Mouse (Mus musculus): ENCODE measurements around the gene Slc12a8. TPM values are rescaled to one million over a fixed set of nuclear protein-coding genes. Genes with fewer than 3 reads are reported as not detected.

Slc12a8 gene
- total RNA-seq, 2 experiments from 2014 or later: 0.48 to 0.87 TPM

DNA sequence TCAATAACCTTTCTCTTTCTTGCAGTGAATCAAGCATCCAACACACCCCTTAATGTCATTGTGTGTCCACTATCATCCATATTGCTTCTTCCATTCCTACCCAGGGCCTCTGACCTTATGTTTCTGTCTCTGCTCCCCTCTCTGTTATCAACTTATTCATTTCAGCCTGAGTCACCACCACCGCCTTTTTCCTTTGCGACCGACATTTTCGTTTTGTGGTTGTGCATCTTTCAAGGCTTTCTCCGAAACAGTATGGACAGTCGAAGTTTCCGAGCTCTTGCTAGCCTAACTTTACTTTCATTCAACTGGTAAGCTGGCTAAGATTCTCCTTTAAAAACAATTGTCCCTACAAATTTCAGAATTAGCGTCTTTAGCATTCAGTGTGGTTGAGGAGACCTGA is 84.2 kb downstream of the Slc12a8 start:
- DNase-seq (ENCODE audit: low spot score in 2 of 2): no peak
- intact Hi-C loops (cut with DNase I): no loop called here

DNA sequence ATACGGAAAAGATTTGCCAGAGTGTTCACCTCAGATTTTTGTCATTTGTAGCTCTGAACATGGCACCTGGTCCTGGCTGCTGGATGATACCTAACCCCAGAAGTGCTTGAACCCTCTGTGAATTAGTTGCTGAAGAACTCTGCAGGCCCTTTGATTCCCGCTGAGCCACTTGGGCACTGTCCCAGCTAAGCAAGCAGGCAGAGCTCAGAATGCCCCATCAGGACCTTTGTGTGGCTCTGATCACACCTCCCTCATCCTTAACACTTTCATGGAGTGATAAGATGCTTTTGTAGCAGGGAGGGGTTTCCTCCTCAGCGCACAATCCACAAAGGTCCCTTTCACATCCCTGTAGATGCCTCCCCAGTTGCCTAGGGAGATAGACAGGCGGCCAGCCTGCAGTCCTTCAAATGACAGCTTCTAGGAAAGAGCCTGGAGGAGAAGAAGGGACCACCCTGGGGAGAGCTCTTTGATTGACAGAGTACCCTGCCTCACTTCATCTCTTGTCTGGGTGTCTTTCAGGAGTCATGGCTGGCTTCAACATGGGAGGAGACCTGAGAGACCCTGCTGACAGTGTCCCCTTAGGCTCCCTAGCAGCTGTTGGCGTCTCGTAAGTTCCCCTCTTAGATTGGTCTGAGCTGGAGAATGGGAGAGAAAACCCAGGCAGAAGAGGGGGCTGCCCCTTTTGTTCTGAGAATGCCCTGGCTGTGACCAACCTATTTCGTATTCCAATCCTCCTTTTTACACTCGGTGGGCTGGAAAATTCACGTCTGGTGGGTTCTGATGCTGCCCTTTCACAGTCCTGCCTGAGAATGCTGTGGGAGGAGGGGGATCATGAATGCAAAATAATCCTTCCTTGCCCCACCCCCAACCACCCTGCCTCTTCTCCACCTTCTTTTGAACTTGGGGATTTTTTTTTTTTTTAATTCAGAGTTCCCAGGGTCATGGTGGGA is 88.8 kb downstream of the Slc12a8 start:
- DNase-seq (ENCODE audit: low spot score in 2 of 2): no peak
- intact Hi-C loops (cut with DNase I): no loop called here

DNA sequence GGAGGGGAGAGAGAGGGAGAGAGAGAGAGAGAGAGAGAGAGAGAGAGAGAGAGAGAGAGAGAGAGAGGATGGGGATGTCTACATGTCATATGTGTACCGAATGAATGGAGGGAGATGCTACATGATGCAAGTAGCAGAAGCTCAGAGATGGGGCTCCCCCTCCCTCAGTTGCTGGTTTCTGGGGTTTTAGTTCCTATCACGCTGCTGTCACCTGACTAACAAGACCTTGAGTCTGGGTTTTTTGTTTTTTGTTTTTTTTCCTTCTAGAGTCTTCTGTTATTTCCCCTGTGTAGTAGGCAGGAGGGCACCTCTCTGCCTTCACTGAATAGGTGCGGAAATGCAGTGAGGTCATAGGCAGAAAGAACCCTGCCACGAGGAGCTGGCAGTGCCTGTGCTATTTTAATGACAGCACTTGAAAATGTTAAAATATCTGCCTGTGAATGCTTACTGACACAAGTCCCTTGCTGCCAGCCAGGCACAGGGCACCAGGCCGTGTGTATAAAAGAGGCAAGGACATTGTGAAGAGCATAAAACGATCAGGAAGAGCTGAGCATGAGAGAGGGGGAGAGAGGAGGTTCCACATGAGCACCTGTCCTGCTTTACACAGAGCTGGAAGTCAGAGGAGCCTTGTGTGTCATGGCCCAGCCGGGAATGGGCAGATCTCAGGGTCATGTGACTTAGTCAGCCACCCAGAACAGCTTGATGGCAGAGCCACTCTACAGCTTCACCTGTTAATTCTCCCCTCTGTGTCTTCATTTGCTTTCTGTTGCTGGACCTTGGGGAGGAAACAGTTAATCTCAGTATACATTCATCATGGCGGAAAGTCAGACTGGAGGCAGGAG is 89.8 kb downstream of the Slc12a8 start:
- no peak for DNase-seq (ENCODE audit: low spot score in 2 of 2)
- intact Hi-C loops (cut with DNase I): no loop called here

DNA sequence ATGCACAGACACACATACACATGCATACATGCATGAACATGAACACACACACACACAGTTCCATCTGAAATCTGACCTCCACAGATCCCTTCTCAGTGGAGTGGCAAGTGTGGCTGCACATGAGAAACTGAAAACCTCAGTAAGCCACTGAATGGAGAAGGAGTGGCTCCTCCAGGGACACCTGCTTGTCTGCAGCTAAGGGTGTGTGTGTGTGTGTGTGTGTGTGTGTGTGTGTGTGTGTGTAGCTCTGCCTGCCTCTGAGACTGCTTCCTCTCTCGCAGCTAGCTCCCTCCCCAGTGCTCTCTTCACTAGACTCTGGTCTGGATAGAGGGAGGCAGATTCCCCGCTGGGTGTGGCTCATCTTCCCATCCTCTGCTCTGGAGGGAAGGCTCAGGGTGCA is 92.4 kb downstream of the Slc12a8 start:
- DNase-seq (ENCODE audit: low spot score in 2 of 2): no peak
- intact Hi-C loops (cut with DNase I): no loop called here

DNA sequence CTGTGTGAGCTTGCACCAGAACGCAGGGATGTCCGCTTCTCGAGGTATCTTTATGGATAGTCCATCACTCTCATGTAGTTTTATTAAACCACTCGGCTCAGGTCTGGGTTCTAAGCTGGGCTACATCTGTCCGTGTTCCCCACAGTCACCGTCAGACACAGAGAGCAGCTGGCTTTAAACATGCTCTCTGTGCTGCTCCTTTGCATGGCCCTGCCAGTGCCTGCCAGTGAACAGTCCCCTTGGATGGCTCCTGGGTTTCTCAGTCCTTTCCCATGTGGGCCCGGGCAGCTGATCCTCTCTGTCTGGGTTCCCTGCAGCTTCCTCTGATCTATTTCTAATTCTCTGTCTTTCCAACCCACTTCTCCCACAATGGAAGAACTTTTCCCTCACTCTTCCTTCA is 93.3 kb downstream of the Slc12a8 start:
- DNase-seq (ENCODE audit: low spot score in 2 of 2): no peak
- intact Hi-C loops (cut with DNase I): no loop called here

DNA sequence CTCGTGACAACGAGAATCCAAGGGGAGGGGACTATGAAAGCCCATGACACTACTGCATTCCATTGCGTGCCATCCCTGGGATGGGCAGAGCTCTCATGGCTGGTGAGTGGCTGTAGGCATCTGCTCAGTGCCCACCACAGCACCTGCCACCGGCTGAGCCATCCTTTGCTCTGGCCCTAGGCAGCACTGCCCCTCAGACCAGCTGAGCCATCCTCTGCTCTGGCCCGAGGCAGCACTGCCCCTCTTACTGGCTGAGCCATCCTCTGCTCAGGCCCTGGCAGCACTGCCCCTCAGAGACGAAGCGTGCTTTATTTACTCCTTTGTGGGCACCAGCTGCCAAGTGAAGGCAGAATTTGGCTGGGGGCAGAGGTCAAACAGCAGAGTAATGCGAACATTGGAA is 94.2 kb downstream of the Slc12a8 start:
- intact Hi-C loops (cut with DNase I): no loop called here
- DNase-seq (ENCODE audit: low spot score in 2 of 2): no peak

DNA sequence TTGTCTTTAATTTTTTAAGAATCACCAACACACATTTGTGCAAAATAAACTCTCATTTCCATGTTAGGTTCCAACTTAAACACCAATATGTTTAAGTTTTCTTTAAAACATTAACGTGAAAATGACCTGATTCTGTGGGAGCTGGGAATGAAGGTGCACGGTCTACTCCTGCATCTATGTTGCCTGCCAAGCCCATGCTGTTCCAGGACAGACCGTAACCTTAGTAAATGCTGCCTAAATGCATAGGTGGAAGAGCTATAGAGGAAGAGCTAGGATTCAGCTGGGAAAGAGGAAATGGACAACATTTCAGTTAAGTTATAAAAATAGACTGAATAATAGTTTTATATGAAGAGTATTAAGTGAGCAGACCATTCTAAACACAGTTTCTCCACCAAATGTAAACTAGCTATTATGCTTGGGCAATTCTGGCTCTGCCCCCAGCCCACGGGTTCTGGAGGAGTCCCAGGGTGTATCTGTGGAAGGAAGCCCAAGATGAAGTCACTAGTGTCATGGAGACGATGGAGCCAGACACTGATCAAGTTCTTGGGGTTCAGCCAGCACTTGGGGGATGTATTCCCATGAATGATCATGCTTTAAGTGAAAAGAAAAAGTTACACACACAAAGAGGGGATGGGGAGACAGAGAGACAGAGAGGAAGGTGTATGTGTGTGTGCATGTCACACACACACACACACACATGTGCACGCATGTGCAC is 95.1 kb downstream of the Slc12a8 start:
- DNase-seq (ENCODE audit: low spot score in 2 of 2): no peak
- intact Hi-C loops (cut with DNase I): no loop called here

DNA sequence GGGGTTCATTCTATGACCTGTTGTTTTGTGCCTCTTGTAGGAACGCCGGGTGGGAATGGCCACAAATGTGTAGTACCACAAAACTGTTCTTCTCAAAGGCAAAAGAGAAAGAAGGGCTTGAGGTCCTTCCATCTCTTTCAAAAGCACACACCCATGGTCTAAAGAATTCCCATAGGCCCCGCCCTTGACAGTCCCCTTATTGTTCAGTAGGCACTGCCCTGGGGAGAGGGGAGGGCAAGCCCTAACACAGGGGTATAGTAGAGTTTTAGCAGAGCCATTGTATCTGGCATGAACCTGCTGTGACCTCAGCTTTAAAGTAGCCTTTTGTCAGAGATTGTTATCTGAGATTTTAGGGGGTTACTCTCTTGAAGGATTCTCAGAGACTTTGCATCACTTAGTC is 98.9 kb downstream of the Slc12a8 start:
- no peak for DNase-seq (ENCODE audit: low spot score in 2 of 2)
- intact Hi-C loops (cut with DNase I): no loop called here

DNA sequence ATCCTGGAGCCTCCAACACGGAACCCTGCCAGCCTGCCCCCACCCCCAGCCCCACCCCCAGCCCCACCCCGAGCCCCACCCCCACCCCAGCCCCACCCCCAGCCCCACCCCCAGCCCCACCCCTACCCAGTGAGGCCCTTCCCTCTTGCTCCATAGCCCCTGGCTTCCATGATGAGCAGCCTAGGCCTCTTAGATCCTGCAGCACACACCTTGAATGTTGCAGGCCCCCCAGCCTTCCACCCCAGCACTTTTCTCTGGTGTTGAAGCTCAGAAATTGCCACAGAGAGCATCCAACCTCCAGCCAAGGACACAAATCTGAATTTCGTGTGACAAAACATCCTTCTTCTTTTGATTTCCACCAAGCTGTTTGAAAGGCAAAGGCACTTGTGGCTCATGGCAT is 104.7 kb downstream of the Slc12a8 start:
- DNase-seq (ENCODE audit: low spot score in 2 of 2): no peak
- intact Hi-C loops (cut with DNase I): no loop called here

DNA sequence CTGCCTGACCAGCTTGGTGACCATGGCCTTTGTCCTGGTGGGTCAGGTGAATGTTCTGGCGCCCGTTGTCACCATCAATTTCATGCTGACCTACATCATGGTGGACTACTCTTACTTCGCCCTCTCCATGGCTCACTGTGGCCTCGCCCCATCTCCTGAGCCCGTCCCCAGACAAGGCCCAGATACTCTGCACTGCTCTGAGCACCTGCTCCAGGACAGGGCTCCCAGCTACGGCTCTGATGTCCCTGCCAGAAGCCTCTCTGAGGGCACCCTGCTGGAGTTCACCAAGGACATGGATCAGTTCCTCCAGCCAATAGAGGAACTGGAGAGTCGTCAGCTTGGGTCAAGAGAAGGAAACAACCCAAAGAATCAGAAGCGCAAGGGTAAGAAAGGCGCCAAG is 107.5 kb downstream of the Slc12a8 start:
- intact Hi-C loops (cut with DNase I): no loop called here
- no peak for DNase-seq (ENCODE audit: low spot score in 2 of 2)

DNA sequence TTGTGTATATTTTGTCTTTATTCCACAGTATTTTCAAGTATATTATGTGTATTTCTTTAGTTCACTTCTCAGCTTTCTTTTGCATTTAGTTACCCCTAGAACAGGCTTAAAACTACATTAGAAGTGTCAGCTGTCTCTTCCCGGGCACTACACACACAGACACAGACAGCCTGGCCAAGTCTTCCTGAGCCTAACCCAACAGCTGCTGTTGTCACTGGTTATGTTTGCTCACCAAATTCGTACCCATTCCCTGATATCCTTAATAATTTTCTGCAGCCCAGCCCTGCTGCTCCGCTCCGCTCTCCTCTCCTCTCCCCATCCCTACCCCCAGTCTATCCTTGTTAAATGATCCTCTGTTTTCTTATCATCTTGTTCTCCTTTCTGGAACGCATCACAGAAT is 112.4 kb downstream of the Slc12a8 start:
- intact Hi-C loops (cut with DNase I): no loop called here

DNA sequence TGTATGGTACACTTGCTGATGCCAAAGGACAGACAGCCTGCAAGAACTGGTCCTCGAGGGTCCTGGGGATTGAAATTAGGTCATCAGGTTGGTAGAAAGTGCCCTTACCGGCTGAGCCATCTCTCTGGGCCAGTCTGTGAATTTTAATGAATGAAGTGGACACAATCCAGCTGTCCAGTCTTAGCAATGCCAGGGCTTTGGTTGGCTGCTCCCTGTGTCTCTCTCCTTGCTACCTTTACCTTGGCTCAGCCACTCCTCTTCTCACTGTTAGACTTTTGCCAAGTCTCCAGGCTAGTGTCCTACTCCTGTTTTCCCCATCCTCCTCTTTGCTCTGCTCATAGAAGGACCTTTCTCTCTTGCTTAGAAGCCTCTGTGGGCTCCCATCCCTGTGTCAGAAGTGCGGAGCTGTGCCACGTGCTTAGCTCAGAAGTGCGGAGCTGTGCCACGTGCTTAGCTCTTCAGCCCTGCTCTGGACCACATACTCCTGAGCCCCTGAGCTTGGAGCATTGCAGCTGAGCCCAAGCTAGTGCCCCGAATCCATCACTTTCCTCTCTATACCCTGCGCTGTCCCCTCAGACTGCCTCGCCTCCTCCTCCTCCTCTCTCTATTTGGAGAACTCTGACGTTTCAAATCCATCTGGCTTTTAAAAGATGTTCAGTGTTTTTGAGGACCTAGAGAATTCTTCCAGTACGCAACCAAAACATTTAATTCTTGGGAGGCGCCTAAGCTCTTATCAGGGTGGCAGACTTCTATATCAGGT is 118.9 kb downstream of the Slc12a8 start:
- intact Hi-C loops (cut with DNase I): no loop called here
- DNase-seq (ENCODE audit: low spot score in 2 of 2): peak; percentile 16 to 84

More for the DNA sequence above, 112.4 kb downstream of the Slc12a8 start:
- DNase-seq (ENCODE audit: low spot score in 2 of 2): no peak

DNA sequence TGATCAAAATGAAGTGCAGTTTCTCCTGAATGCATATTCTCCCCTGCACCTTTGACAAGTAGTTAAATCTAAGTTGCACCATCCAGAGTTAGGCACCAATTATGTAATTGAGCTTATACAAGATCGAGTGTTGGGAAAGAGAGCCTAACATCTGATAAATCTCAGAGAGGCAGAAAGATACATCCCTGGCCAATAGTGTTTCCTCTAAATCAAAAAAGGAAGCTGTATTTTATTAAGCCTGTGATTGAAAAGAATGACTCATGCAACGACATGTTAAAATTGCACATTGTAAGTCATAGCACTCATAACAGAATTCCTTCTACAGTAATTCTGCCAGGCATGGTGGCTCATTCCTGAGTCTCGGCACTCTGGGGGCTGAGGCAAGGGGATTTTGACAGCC is 124.7 kb downstream of the Slc12a8 start:
- intact Hi-C loops (cut with DNase I): no loop called here
- peak; percentile 9 to 49 for DNase-seq (ENCODE audit: low spot score in 2 of 2)

DNA sequence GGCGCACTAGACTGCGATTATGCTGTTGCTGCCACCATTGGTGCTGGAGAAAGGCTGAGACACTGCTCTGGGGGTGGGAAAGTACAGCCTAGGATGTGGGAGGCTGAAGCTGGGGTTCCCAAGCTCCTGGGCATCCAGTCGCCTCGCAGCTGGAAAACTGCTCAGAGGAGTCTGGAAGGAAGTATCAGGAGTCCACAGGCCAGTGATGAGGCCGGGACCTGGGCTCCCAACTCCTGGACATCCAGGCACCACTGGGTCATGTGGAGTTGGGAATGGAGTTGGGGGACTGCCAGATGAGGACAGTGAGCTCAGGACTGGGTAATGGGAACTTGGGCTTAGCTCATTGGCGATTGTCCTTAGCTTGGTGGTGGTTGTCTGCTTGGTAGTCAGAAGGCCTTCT is 136.0 kb downstream of the Slc12a8 start:
- DNase-seq (ENCODE audit: low spot score in 2 of 2): no peak
- intact Hi-C loops (cut with DNase I): no loop called here

DNA sequence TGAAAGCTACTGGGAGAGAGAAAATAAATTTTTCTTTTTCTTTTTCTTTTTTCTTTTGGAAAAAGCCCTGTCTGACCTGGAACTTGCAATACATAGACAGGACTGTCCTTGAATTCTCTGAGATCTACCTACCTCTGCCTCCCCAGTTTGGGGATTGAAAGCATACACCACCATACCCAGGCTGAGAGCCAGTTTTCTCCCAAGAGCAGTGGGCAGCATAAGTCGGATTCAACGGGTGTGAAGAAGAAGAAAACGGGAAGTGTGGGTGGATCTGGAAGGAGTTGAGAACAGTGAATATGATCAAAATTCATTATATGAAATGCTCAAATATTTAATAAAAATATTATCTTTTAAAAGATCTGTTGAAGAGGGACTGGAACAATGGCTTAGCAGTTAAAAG is 138.3 kb downstream of the Slc12a8 start:
- intact Hi-C loops (cut with DNase I): no loop called here

DNA sequence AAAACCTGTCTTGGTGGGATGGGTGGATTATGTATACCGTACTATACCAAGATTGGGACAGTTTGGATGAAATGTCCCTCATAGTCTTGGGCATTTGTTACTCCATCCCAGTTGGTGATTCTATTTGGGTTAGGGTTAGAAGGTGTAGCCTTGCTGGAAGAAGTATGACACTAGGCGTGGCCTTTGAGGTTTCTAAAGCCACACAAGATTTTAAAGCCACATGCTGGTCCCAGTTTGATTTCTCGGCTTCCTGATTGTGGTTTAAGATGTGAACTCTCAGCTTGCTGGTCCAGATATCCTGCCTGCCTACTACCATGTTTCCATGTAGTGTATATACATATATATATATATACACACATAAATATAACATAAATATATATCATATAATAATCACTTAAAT is 140.1 kb downstream of the Slc12a8 start:
- DNase-seq (ENCODE audit: low spot score in 2 of 2): no peak
- intact Hi-C loops (cut with DNase I): no loop called here

More for the DNA sequence above, 138.3 kb downstream of the Slc12a8 start:
- DNase-seq (ENCODE audit: low spot score in 2 of 2): peak; percentile 18 to 86

DNA sequence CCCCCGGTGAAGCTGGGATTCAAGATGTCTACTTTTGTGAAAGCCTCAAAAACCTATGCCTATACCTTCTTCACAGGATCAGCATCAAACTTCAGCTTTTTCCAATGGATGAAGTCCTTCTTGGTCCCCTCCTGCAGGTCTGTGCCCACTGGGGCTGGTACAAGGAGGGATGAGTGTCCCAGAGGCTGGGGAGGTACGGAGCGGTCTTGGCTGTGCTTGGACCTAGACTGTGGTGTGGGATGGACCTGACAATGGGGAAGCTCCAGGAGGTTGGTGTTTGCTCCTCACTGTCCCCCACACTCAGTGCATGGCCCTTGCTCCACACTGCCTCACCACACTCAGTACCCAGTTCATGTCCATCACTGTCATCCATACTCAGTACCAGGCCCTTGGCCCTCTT is 141.0 kb downstream of the Slc12a8 start:
- intact Hi-C loops (cut with DNase I): no loop called here
- no peak for DNase-seq (ENCODE audit: low spot score in 2 of 2)

DNA sequence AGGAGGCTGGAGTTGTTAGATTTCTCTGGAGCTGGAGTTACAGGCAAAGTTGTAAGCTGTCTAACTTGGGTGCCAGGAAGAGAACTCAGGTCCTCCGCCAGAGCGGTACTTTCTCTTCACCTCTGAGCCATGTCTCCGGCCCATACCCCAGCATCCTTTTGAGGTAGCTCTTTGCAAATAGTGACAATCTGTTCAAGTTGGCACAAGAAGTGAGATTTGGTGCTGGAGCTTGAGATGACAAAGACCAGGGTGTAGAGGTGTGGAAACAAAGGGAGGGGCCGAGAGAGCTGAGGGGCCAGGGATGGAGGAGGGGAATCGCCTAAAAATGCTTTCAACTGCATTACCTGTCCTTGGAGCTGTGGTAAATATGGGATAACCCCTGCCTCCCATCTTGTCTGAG is 142.4 kb downstream of the Slc12a8 start:
- no peak for DNase-seq (ENCODE audit: low spot score in 2 of 2)
- intact Hi-C loops (cut with DNase I): no loop called here

DNA sequence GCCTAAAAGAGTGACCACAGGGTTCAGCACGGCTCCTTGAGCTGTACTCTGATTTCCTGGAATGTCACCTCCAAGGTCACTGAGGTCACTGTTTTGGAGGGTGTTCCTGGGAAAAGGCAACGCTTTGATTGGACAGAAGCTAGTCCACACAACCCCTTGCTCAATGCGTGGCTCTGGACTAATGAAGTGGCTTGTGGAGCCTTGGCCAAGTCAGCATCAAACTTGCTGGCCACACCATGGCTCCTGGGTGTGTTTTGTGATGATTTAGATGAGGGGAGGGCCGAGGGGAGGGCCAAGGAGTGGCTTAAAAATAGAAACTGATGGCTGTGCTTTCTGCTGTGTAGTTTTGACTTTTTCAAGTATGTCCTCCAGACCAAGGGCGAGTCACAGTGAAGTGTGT is 143.0 kb downstream of the Slc12a8 start:
- DNase-seq (ENCODE audit: low spot score in 2 of 2): no peak
- intact Hi-C loops (cut with DNase I): no loop called here
